Mouse (Mus musculus): ENCODE results near the gene Tram1l1. TPM values are rescaled to one million over a fixed set of nuclear protein-coding genes. Genes with fewer than 3 reads are reported as not detected.

The Tram1l1 gene
- polyA plus RNA-seq, 1 experiment from 2014 or later, result 5.6 TPM

GRCm38 (mm10) chr3:124346445-124346844, 25.8 kb downstream of the Tram1l1 start:
- no peak for ATAC-seq (replicated peaks; ENCODE audit: insufficient number of reproducible peaks, low FRiP score, low TSS enrichment)
- Histone ChIP-seq H3K27ac (ENCODE audit: low read depth, low read length) (no peak overlapping the region), H3K9ac (ENCODE audit: low read depth, low read length) (no peak overlapping the region), H3K36me3 (ENCODE audit: control insufficient read depth, insufficient read depth, low read length) (no peaks in the 10 kb centered on the region), H3K9me3 (replicated peaks; ENCODE audit: control insufficient read depth, low read length) (no peaks in the 10 kb centered on the region), H3K4me1 (ENCODE audit: control insufficient read depth, insufficient read depth, low read length) (no peaks in the 10 kb centered on the region), H3K27me3 (ENCODE audit: control insufficient read depth, insufficient read depth, low read length) (no peaks in the 10 kb centered on the region), H3K4me3 (ENCODE audit: low read depth, low read length) (no peak overlapping the region), H3K4me2 (no peak overlapping the region)

- H3K9me3 ChIP-seq (replicated peaks; ENCODE audit: control insufficient read depth, low read length), result no peaks in the 10 kb centered on the region
- no peaks in the 10 kb centered on the region for H3K27me3 ChIP-seq (ENCODE audit: control insufficient read depth, insufficient read depth, low read length)
- no peak for ATAC-seq (replicated peaks; ENCODE audit: insufficient number of reproducible peaks, low FRiP score, low TSS enrichment)
- no peak overlapping the region for H3K27ac ChIP-seq (ENCODE audit: low read depth, low read length)
- WGBS (ENCODE audit: insufficient replicate concordance), result 86% methylated on average over 3 of the region's 3 CpGs
- H3K4me1 ChIP-seq (ENCODE audit: control insufficient read depth, insufficient read depth, low read length), result no peaks in the 10 kb centered on the region
- H3K36me3 ChIP-seq (ENCODE audit: control insufficient read depth, insufficient read depth, low read length), result no peaks in the 10 kb centered on the region
- H3K4me3 ChIP-seq (ENCODE audit: low read depth, low read length), result no peak overlapping the region
- no peak overlapping the region for H3K9ac ChIP-seq (ENCODE audit: low read depth, low read length)
- H3K4me2 ChIP-seq, result no peak overlapping the region
These were observed 36.9 kb downstream of the Tram1l1 start for GRCm38 (mm10) chr3:124357533-124357932.

- Histone ChIP-seq H3K4me3 (ENCODE audit: low read depth, low read length) (no peak overlapping the region), H3K36me3 (ENCODE audit: control insufficient read depth, insufficient read depth, low read length) (no peaks in the 10 kb centered on the region), H3K9me3 (replicated peaks; ENCODE audit: control insufficient read depth, low read length) (no peaks in the 10 kb centered on the region), H3K4me1 (ENCODE audit: control insufficient read depth, insufficient read depth, low read length) (no peaks in the 10 kb centered on the region), H3K9ac (ENCODE audit: low read depth, low read length) (no peak overlapping the region), H3K27ac (ENCODE audit: low read depth, low read length) (no peak overlapping the region), H3K27me3 (ENCODE audit: control insufficient read depth, insufficient read depth, low read length) (no peaks in the 10 kb centered on the region), H3K4me2 (no peak overlapping the region)
- 77% methylated on average over 2 of the region's 2 CpGs for WGBS (ENCODE audit: insufficient replicate concordance)
- ATAC-seq (replicated peaks; ENCODE audit: insufficient number of reproducible peaks, low FRiP score, low TSS enrichment), result no peak
These were observed 51.4 kb downstream of the Tram1l1 start for GRCm38 (mm10) chr3:124372031-124372430.

Other genes starting within 250 kb of the Tram1l1 start
- not detected in 2 replicates for gene 1700006A11Rik, start 105.2 kb downstream of the Tram1l1 start, polyA plus RNA-seq (2014; fragmentation: Nextera tagmentation; extraction: Ambion mirVana)